Mouse (Mus musculus) gastrocnemius, postnatal 10 days (tissue): ENCODE data around the gene Selenoi. TPM values are rescaled to one million over a fixed set of nuclear protein-coding genes. Genes with fewer than 3 reads are reported as not detected.

Experiments used
- total RNA-seq, 2 experiments: library from RNA; stranded (reverse); gene quantifications; 2 replicates each; pipeline ENCODE4 v1.2.3; 2021

Selenoi gene
- total RNA-seq, 2 experiments from 2014 or later = 11.9 to 15.3 TPM

Other genes starting within 250 kb of the Selenoi start
- gene Il6, start 219.5 kb upstream of the Selenoi start, total RNA-seq = under 1 TPM in 1 of 2 experiments, not detected in 1; 0.27 TPM
- 10 to 100 TPM; 14.8 to 19.3 TPM for gene Tyms, start 159.0 kb upstream of the Selenoi start, total RNA-seq
- gene Garem2, start 127.4 kb upstream of the Selenoi start, total RNA-seq = under 1 TPM; 0.12 to 0.18 TPM
- not detected for gene 3110082J24Rik, start 126.5 kb upstream of the Selenoi start, total RNA-seq
- 100 to 1,000 TPM; 292 to 312 TPM for gene Hadha, start 77.4 kb upstream of the Selenoi start, total RNA-seq
- gene Hadhb, start 77.3 kb upstream of the Selenoi start, total RNA-seq = 100 to 1,000 TPM; 239 to 273 TPM
- not detected for gene Adgrf3, start 26.9 kb upstream of the Selenoi start, total RNA-seq
- under 1 TPM in 1 of 2 experiments, not detected in 1; 0.49 TPM for gene Drc1, start 48.8 kb downstream of the Selenoi start, total RNA-seq
- gene Otof, start 229.4 kb downstream of the Selenoi start, total RNA-seq = under 1 TPM; 0.35 to 0.36 TPM
- not detected for gene 1700001C02Rik, start 233.5 kb downstream of the Selenoi start, total RNA-seq